Mouse (Mus musculus): ENCODE measurements around the gene Nfib.

Gene Nfib

DNA sequence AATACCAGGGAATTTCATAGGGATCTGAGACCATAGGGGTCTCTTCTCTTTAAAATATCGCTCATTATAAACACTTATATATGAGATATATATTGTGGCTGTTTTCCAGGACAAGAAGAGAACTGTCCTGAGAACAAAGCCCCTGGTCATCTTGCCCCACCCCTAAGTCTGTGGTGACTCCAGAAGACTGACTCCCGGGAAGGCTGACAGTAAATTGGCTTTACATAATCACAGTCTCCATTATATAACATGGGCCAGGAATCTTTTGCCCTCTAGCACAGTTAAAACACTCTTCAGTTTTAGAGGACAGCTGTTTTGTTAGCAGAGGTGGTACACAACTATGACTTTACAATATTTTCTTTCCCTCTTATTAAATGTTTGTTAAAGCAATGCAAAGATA lies 315.0 kb downstream of the Nfib start:
- DNase-seq (ENCODE audit: low spot score), result no peak

DNA sequence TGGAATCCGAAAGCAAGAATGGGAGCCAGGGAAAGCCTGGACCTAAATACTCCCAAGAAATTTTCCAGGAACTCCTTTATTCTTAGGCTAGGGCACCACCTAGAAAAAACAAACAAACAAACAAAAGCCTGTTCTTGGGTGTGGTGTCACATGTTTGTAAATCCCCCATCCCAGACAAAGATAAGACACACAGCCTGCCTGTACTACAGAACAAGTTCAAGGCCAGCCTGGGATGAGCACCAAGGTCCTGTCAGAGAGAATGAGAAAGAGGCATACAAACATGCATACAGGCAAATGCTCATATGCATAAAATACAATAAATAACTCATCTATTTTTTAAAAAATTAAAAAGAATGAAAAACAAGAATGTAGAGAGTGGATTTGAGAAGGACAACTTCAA lies 315.7 kb downstream of the Nfib start:
- no peak for DNase-seq (ENCODE audit: low spot score)

DNA sequence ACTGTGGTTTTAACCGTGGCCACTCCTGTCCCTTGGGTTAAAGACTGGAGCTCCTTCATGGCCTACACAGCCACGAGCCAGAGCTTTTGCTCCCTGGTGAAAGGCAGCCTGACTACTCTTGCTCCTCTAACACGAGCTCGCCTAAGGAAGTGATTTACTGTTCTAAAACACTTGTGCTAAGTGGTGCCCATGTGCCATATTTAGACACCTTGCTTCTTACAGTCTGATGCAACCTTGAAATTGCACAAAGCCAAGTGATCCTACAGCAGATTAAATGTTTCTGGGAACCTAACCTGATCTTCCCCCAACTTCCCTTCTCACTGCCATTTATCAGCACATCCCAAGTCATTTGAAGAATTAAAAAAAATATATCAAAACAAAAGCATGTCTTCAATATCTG lies 317.9 kb downstream of the Nfib start:
- no peak for DNase-seq (ENCODE audit: low spot score)

DNA sequence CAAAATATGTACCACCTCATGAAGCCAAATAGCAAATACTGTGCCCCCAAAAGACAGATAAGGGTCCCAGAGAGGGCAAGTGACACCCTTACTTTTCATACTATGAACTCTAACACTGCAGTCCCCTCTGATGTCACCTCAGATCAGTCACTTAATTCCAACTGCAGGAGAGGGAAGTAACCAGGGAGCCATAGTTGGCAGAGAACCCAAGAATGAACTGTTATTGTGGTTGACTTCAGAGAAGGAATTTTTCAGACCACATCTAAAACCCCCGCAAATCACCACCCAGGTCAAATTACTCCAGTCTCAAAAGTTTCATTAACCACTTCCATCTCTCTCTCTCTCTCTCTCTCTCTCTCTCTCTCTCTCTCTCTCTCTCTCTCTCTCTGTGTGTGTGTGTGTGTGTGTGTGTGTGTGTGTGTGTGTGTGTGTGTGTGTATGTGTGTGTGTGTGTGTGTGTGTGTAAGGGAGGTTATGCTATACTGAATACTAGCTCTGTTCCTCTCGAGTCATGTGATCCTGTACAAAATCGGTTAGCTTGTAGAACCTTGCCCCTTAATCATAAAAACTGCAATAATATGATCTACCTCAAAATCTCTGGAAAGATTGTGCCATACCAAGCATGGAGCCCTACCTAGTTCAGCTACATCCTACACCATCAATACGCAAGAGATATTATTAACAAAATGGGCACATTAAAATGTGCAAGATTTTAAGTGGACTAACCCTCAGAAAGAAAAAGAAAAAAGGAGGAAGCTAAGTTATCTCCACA lies 319.1 kb downstream of the Nfib start:
- DNase-seq (ENCODE audit: low spot score), result no peak

DNA sequence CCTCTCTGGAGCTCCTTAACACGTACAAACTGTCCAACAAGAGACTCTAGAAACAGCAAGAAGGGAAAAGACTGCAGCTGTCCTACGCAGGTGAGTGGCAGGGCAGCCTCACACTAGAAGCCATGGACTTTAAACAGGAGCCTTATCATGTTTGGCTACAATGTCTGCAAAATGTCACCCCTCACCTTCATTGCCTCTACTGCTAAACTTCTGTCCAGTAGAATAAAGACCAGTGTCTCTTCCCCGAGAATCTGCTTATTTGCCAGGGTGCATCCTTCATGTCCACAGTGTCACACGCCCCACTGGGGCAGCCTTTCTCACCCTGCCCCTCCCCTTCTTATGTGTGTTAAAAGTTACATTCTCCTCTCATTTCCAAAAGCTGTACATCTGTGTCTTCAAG lies 319.9 kb downstream of the Nfib start:
- DNase-seq (ENCODE audit: low spot score), result no peak

DNA sequence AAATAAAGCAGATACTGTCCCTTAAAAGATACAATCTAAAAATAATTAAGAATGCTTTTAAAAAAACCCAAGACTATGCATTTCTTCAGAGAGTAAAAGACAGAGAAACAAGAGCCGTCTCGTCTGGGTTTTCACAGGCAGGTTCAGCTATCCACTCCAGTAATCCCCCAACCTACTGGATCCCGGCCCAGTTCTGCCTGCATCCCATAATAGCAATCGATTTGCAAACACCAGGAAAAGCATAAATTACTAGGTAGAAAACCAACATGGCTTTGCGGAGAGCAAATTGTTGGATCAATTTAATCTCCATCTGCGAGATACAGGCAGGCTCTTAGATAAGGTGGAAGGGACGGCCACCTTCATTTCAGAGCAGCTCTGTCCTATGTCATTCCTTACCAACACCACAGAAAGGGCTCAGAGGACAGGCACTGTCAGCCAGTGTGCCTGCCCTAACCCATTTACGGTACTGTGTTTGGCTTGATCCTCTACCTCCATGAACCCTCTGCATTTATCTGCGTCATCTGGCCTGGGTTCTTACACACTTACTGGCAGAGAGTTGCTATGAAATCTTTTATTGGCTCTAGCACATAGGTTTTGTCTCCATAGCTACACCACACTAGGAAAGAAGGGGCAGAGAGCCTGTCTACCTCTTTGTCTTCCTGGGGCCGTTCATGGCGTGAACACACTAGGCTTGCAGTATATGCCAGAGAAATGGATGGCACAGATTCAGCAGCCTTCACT lies 321.4 kb downstream of the Nfib start:
- DNase-seq (ENCODE audit: low spot score), result no peak

DNA sequence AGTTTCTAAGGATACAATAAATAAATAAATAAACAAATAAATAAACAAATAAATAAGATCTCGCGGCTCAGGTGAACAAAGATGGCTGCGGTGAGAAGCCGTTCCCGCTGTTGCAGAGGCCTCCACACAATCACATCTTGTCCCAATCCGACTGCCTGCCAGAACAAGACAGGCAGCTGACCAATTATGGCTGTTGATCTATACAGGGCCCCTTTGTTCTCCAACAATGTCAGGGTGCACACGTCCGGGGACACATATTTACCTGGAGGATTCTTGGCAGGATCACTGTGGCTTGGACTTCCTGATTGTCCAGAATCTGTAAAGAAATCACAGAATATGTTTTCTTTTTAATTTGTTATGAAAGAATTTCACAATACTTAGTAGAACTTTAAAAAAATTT lies 322.2 kb downstream of the Nfib start:
- DNase-seq (ENCODE audit: low spot score), result no peak

DNA sequence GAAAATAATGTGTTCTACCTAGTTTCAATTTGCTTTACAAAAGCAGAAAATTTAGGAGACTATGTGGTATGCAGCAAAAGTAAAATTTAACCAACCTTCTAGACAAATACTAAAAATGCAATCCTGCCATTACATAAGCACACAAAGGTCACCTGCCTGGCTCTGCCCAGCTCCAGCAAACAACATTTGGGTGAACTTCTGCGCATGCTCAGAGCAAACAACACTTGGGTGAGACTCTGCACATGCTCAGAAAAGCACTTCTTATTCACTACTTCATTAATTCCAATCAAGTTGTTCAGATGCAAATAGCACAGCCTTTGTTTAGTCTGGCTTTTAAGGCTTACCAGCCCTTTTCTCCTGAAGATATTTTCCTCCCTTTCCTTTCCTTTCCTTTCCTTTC lies 323.8 kb downstream of the Nfib start:
- DNase-seq (ENCODE audit: low spot score), result no peak

DNA sequence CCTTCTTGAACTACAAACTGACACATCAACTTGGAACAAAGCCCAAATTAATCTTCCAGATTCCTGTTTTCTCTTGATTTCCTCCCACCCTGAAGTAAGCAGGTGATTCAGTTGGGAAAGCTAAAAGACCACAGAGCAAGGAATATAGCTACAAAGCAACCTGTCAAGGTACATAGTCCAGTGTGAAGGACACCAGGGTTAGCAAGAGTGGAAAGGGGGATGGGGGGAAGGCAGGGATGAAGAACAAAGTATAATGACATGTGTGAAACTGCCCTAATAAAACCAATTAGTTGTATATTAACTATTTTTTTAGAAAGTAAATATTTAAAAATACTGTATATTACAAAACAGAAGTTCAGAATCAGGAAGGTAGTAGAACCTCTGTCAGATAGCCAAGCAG lies 325.0 kb downstream of the Nfib start:
- no peak for DNase-seq (ENCODE audit: low spot score)

DNA sequence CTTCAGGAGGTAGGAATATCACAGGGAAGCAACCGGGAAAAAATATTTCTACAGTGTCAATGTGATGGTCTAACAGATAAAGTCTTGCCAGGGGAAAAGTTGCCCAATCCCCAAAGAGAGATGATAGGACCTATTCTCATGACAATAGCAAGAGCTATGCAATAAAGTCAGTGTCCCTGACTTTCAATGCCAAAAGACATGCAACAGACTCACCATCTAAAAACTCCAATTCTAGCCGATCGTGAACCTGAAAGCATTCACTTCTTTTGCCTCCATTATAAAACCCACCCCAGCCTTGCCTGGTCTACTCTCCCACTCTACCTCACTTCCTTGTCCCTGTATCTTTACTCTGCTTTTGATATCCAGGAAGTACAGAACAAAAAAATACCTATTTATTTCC lies 327.5 kb downstream of the Nfib start:
- DNase-seq (ENCODE audit: low spot score), result no peak

DNA sequence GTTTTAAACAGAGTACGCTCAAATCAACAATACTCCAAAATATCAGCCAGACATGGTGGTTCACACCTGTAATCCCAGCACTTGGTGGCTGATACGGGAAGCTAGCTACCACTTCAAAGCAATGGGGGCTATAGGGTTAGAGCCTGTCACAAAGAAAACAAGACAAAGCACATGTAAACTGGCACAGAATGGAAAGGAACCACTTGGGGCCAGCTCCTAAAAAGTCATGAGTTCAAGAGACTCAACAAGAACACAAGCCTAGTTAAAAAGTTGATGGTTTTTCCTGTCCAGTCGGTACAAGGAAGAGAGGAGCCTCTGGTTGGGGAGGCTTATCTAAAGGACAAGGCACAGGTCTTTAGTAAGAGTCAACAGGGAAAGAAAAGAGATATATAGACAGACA lies 327.9 kb downstream of the Nfib start:
- no peak for DNase-seq (ENCODE audit: low spot score)

DNA sequence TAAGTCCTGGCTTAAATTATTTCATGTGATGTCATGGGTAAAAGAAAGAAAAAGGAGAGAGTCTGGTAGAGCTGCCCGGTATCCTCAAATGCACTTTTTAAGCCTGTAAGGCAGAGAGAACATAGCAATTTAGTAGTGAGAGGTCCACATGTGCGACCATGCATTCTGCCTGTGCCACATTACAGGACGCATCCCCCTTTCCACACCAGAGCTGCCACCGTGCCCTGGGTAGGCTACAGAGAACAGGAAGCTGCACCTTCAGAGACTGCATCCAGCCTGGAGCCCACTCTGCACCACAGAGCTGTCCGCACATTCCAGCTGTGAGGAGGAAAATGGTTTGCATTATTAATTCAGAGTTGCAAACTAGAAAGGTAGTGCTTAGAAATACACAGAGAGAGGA lies 331.0 kb downstream of the Nfib start:
- no peak for DNase-seq (ENCODE audit: low spot score)

DNA sequence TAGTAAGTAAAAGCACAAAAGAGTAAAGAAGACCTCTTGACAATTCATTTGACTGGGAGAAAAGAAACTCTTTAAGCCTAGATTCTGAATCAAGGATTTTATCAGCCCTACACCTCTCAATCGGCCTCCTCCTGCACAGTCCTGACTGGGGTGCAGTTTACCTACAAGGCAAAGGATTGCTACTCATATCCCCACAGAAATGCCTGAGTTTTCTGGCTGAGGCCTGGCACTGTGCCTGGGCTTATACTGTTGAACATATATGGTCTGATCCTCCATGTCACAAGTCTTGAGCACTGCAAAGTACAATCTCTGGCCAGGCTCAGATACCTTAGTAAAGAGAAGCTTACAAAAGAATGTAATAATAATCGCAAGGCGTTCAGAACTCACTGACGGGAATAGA lies 333.3 kb downstream of the Nfib start:
- no peak for DNase-seq (ENCODE audit: low spot score)

DNA sequence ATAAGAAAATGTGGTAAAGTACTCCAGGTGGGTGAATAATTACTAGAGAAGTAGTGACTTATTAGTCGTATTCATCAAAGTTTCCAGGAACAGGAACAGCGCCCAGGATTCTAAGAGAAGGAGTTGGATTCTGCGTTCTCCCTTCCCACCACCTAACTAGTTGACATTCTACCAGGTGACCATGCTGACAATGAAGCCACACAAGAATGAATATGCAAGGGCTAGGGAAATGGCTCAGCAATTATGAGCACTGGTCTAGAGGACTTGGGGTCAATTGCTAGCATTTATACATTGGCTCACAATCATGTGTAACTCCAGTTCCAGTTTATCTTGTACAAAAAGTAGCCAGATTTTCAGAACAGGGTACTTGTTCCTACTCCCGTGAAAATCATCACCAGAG lies 334.1 kb downstream of the Nfib start:
- DNase-seq (ENCODE audit: low spot score), result no peak

DNA sequence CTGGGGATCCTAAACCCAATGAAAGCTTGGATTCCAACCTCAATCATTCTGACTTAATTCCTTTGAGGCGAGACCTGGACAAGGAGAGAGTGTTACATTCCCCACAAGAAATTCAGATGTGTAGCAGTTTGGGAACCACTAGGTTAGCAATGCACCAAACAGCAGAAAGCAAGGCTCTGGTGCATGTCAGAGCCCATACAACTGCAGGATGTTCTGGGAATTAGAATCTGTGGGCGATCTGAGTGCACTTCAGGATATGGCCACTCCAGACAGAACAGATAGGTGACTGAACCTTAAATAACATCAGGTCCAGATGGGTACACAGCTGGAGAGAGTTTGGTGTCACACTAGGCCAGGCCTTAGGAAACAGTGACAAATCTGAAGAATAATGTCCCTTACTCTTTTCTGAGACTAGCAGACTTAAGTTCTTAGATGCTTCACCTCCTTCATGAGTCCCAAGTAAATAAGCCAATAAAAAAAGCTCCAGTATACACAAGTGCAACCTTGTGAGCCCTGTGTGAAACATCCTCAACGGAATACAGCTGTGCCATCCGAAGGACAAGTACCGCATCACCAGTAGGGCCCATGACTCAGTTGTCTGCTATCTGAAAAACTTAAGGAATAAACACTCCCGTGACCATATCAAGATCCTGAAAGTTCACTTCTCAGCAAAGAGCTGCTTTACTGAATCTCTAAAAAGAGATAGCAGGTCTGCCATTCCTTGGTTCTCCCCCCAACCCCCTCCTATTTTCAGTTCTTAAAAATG lies 336.4 kb downstream of the Nfib start:
- no peak for DNase-seq (ENCODE audit: low spot score)

DNA sequence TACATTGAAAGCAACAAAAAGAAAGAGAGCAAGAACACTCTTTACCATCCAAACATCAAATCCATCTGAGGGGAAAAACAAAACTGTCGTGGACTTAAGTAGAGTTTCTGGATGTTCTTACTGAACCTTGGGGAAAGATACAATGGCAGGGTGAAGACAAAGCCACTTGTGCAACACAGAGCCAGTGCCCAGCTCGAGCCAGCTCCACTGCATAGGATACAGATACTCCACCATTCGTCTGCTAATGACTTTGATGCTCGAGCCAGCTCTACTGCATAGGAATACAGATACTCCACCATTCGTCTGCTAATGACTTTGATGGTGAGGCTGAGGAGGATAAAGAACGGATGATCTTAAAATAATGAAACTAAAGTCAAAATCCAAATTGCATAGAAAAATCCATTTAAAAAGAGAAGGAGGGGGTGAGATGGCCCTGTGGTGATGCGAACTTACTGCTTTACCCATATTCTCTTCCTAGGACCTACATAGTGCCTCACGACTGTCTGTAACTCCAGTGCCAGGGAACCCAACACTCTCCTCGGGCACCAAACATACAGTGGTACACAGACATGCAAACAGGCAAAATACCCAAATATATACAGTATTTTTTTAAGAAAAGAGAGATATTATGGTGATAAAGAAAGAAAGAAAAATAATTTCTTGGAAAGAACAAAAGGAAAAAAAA lies 337.3 kb downstream of the Nfib start:
- DNase-seq (ENCODE audit: low spot score), result no peak

DNA sequence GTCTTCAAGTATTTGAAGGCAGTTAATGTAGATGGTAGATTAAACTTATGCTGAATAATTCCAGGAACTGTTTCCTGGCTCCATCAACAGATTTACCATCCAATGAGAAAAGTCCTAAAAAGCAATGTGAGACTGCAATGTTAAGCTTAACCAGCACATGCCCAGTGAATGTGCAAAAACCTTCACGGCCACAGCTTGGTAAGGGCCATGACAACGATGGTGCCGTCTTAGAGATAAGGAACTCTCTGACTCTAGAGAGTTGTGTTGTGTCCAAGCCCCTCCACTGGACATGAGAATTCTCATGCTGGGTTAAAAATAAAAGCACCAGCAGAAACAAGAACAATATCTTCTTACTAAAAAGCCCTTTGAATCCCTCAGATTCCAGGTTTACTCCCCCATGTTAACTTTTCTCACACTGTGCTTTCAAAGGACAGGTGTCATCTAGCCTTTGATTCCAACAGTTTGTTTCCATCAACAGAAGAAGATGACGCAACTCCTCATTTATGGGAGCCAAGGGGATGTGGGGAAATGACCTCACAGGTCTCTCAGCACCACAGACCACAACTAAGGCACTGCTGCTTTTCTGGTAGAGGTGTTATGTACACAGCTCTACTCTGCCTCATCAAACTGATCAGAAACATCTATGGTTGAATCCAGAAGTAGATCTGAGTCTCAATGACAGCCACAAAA lies 340.7 kb downstream of the Nfib start:
- DNase-seq (ENCODE audit: low spot score), result no peak

DNA sequence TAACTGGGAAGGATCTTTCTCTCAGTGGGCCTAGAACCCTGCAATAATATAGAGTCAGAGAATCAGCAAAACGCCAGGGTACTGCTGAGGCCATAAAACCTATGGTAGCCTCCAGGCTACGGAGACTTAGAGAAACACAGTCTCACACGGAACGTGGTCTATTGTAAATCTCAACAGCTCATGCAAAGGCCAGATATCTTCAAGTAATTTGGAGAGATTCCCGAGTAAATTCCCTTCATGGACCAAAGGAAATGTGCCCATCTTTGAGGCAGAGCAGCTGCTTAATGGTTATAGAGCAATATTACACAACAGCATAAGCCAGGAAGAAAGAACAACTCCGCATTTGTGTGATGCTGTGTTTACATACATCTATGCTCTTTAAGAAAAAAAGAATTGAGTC lies 341.6 kb downstream of the Nfib start:
- DNase-seq (ENCODE audit: low spot score), result no peak

DNA sequence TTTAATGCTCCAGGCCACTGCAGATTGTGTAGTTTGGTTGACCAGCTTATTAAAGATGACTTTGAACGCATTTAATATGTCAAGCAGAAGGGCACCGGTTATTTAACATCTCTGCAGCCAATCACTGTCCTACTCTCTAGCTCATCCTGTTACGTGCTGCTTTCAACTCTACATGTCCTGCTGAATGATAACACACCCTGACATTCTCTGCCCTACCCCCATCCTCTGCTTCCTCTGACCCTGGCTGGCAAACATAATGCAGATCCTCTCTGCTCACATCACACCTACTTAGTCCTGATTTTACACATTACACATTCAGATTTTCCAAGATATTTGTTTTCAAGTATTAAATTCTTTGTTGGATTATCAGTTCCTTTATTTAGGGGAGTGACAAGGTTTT lies 343.3 kb downstream of the Nfib start:
- DNase-seq (ENCODE audit: low spot score), result no peak

DNA sequence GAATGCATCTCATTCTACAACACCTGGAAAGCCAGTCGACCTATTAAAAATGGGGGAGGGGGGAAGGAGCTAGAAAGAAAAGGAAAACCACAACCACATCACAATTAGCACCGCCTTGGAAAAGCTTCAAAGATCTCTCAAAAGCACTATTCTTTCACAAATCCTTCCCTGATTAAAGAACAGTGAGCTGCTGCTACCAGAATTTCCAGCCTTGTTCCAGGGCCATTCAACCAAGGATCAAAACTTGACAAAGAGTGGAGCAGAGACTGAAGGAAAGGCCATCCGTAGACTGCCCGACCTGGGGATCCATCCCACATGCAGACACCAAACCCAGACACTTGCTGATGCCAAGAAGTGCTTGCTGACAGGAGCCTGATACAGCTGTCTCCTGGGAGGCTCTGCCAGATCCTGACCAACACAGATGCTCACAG lies 345.5 kb downstream of the Nfib start:
- DNase-seq (ENCODE audit: low spot score), result no peak

DNA sequence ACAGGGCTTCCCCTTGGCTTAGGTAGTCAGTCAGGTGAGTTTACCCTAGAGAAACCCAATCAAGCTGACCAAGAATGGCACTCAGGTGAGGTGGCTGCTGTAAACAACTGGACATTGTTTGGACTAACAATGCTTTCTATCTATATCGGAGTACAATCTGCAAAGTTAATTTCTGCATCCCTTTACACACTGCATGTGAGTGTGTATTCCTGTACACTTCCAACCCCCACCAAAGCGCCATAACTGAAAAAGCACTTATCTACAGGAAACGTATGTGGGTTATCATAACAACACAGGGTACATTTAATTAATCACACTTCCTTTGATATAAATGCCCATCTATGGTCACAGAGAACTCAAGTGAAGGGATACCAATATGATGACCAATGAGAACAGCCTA lies 346.4 kb downstream of the Nfib start:
- no peak for DNase-seq (ENCODE audit: low spot score)

DNA sequence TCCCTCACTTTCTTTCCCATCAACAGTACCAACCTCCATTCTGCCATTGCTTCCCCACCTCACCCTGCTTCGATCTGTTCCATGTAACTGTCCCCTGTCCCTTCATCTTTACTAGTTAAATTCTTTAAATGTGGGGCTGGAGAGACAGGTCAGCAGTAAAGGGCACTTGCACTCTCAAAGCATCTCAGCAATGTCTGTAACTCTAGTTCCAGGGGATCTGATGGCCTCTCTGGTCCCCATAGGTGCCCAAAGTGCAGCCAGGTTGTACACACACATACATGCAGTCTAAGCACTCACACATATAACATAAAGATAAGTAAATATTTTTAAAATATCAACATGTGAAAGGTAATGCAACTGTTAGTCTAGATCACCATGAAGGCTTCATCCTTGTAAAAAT lies 356.5 kb downstream of the Nfib start:
- DNase-seq (ENCODE audit: low spot score), result no peak

Data from ovary, postnatal 10 days (tissue).